Mouse (Mus musculus): ENCODE results near the gene Lpp. TPM values are rescaled to one million over a fixed set of nuclear protein-coding genes. Genes with fewer than 3 reads are reported as not detected.

Lpp gene
- total RNA-seq, 2 experiments from 2014 or later = 5.9 to 6.0 TPM

DNA sequence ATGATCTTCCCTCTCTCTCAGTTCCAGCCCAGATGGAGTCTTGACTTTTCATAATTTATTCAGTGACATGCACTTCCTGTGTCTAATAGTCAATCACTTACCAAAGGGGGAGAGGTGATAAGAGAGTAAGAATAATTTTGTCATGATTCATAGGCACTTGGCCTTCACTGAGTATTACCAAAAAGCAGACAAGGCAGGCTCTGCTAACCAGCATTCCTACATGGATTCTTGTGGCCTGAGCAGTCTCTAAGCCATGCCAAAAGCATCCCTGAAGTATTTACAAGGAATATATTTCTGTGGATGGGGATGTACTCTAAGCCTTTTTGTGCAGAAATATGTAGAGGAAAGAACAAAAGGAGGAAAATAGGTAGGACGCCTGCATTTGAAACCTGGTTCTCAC, 340.0 kb downstream of the Lpp start:
- intact Hi-C loops (cut with DNase I) = no loop called here
- no peak for DNase-seq (ENCODE audit: low spot score in 2 of 2)

DNA sequence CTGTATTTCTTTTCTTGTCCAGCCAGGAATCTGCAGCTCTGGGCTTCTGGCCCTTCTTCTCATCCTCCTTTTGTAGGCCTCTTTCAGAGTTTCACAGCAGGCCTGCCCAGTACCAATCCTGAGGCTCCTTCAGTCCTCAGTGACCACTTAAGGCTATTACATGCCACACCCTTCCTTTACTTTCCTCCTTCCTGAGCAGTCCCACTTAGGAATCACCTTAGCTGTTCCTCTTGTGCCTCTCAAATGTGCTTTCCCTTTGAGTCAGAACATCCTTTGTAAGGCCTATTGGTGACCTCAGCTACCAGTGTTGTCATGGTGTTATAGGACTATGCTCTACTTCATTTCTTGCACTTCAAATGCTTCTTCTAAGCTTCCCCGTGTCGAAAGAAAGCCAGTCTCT, 342.4 kb downstream of the Lpp start:
- no peak for DNase-seq (ENCODE audit: low spot score in 2 of 2)
- intact Hi-C loops (cut with DNase I) = no loop called here

DNA sequence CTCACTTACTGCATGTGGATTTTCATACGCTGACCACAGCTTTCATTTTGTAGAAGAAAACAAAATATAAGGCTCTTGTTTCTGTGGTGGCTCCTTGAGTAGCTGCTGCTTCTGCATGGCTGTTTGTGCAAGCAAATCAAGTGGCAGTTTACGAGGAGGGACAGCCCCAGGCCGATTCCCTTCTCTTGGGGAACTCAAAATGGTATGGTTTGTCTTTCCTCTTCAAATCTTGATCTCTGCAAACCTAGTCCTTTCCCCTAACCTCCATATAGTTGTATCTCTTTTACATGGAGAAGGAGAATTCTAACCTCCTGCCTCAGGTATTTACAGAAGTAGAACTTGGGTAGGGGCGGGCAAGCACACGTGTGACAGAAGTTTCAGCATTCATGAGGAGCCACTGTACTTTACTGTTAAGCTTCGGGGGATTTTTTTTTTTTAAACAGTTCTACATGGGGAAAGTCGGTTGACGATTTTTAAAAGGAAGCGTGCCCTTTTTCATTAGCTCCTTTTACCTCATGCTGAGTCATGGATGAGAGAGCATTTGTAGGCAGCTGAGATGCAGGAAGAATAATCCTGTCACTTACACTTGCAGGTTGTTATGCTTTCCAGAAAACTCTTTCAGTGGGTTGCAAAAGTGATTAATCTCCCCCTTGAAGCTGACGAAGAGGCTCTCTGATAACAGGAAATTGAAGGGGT, 344.2 kb downstream of the Lpp start:
- intact Hi-C loops (cut with DNase I) = no loop called here

DNA sequence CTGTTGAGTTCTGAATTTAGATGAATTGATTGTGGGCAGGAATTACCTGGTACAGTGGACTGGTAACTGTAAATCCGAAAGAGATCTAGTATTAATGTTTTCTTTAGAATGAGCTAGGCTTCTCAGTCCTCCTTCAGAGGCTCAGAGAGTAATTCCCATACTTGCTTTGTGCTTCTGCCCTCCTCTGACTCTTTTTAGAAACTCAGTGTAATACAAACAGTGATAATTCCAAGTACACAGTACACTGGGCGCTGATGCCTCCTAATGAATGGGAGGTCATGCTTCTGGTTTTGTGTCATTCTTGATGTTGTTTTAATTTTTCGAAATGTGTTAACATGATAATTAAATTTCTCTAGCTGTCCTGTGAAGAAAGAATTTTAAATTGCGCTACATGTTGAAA, 347.4 kb downstream of the Lpp start:
- intact Hi-C loops (cut with DNase I) = no loop called here
- no peak for DNase-seq (ENCODE audit: low spot score in 2 of 2)

More for the DNA sequence above, 344.2 kb downstream of the Lpp start:
- peak in 1 of 2 experiments; percentile 6 for DNase-seq (ENCODE audit: low spot score in 2 of 2)

DNA sequence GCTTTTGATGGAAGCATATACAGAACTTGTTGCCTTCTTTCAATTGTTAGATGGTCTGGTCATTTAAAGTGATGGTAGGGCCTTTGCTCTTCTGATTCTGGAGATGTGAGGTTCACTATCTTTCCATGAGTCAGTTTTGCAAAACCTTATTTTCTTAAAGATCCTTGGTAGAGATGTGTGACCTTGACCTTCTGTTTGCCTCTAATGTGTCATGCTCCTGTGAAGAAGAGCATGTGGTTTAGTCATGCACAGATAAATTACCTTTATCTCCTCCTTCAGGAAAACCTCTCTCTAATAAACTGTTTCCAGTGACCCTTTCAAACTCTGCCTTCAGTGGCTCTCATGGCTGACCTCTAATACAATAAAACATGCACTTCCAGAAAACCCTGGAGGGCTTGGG, 356.5 kb downstream of the Lpp start:
- intact Hi-C loops (cut with DNase I) = no loop called here
- no peak for DNase-seq (ENCODE audit: low spot score in 2 of 2)

DNA sequence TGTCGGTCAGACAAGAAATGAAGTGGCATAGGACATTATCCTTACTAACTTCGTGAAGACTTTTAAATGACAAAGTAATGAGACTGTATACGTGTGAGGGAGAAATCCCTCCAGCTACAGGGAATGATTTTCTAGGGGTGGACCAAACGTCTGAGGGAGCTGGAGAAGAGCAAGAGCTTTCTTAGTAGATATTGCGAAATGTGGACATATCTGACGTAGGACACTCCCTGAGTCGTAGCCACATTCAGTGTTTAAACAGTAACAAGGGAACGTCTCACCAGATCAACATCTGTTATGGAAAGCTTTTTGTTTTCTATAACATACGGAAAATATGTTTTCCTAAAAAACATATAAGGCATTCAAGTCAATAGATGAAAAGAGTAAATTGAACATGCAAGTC, 362.8 kb downstream of the Lpp start:
- intact Hi-C loops (cut with DNase I) = no loop called here
- no peak for DNase-seq (ENCODE audit: low spot score in 2 of 2)

DNA sequence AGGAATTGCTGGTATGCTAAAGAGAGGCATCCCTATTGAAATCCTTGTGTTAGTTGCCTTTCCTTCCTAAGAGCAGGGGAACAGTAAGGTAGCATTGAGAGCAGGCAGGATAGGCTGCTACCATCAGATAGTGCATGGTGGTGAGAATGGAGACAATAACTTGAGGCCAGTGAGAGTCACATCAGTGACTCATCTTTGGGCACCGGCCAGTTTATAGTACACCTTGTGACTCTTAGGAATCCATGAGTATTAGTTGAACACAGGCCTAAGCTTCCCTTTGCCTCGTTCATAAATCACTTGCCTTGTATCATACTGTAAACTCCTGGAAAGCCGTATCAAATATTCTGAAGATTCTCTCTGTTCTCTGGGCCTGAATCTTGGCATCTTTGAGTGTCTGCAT, 372.7 kb downstream of the Lpp start:
- intact Hi-C loops (cut with DNase I) = no loop called here
- no peak for DNase-seq (ENCODE audit: low spot score in 2 of 2)

DNA sequence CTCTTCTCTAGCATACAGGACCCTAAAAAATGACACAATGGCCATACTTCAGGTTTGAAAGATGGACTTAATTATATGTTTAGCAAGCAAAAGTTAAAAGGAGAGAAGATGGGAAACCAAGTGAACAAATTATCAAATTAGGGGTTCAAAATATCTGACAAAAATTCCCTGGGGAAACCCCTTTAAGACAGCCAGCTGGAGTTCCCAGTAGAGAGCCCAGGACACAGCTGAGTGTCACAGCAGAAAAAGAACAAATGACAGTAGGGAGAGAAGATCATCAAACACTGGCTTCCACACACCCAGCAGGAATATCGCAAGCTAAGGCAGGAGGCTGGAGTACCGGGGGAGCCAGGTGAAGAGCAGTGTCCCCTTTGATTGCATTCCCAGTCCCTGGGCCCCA, 373.3 kb downstream of the Lpp start:
- no peak for DNase-seq (ENCODE audit: low spot score in 2 of 2)
- intact Hi-C loops (cut with DNase I) = no loop called here

DNA sequence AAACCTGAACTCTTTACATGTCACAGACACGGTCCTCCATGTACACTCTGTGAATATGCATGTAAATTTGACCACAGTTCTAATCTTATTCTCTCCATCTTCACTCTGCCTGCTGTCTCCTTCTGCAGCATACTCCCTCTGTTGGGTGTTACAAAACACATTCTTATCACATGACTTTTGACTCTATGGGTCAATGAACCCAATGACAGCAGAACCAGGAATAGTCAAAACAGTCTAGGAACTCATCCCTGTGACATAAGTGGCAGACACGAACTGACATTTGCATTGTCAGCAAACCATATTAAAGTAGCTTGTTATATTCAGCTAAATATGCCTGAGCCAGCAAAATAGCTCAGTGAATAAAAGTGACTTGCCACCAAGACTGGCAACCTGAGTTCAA, 383.7 kb downstream of the Lpp start:
- intact Hi-C loops (cut with DNase I) = no loop called here
- no peak for DNase-seq (ENCODE audit: low spot score in 2 of 2)

DNA sequence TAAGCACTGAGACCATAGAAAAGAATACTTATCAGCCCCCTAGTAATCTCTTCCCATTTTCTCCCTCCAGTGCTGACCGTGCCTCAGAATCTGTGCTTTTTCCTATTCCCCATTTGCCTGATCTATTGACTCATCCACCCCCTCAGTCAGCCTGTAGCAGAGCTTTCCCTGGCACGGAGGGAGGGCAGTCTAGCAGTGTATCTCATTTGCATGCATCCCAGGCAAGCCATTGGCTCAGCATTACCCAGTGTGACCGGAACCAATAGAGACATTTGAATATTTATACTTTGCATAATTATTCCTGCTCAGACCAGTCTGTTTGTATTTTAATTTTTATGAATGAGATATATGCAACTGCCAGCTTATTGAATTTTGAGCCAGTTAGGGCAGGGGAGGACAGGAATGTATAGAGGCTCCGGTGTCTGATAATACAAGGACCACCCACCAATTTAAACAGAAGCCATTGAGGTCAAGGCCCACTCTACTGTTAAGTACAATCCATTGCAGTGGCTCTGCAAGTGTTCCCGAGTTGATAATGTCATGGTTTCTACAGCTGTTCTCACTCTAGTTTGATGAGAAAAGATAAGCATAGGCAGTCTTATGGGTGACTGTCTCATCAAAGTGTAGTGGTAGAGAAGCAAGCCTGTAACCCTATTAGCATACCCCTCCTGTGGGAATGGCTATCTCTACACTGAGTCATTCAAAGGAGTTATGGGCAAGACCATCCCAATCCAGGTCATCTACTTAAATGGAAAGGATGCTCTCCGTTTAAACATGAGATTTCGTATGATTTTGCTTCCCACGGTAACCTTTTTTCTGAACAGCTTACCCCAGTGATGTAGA, 385.3 kb downstream of the Lpp start:
- peak in 1 of 2 experiments; percentile 9 for DNase-seq (ENCODE audit: low spot score in 2 of 2)
- intact Hi-C loops (cut with DNase I) = no loop called here

DNA sequence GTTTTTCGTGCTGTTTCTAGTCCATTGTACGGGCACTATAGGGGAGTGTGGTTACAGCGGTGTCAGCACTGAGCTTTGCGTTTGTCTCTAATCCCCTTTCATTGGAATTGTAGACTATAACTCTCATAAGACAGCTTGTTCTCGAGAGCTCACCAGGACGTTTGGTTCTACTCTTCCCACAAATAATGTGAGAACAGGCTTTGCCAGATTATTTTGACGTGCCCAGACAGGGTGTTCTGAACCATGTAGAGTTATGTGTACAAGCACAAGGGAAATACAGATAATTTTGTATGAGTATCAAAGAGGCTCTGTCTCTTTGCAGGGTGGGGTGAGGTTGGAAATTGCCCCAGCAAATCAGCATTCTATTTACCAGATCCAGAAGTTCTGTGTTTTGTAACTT, 387.2 kb downstream of the Lpp start:
- intact Hi-C loops (cut with DNase I) = no loop called here
- no peak for DNase-seq (ENCODE audit: low spot score in 2 of 2)

DNA sequence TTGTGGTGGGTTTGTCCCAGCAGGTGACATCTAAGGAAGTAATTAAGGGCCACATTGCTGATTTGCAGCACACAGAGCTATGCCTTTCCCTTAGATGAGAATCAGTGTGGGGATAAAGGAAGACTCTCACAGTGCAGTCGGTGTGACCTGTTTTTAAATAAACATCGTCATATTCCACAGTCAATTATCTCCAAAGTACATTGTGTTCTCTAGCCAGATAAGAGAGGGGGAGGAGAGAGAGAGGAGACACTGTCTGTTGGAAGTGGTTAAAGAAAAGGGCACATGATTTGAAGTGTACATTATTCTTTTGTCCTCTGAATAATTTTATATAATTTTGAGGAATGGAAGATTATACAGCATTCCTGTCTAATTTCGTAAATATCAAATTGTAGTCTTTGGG, 388.6 kb downstream of the Lpp start:
- intact Hi-C loops (cut with DNase I) = no loop called here
- DNase-seq (ENCODE audit: low spot score in 2 of 2) = no peak

DNA sequence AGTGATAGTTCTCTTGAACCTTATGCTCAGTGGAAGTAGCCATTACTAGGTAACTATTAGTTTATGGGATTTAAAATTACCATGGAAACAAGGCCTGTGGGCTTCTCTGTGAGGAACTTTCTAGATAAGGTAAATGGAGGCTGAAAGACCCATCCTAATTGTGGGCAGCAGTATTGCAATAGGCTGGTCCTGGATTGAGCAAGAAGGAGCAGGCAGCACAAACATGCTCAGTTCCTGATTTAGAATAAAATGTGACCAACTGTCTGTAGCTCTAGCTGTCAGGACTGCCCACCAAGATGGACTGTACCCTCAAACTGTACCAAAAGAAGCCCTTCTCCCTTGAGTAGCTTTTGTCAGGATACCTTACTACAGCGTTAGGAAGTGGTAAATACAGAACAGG, 392.3 kb downstream of the Lpp start:
- no peak for DNase-seq (ENCODE audit: low spot score in 2 of 2)
- intact Hi-C loops (cut with DNase I) = no loop called here

DNA sequence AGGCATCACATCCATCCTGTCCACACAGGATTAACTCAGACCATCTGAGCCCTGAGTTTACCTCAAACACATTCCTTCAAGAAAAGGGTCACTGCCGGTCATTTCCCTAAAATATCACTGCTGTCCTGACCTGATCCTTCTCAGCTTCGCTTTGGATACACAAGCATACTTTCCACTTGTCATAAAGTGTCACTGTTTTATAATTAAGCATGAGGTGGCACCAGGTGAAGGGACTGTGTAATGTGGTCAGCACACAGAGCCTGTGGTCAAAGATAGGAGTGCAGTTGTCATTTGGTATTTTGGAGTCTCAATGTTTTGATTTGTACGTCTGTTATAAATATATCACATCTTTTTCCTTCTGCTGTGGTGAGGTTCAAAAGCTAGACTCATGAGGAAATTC, 395.7 kb downstream of the Lpp start:
- intact Hi-C loops (cut with DNase I) = no loop called here

DNA sequence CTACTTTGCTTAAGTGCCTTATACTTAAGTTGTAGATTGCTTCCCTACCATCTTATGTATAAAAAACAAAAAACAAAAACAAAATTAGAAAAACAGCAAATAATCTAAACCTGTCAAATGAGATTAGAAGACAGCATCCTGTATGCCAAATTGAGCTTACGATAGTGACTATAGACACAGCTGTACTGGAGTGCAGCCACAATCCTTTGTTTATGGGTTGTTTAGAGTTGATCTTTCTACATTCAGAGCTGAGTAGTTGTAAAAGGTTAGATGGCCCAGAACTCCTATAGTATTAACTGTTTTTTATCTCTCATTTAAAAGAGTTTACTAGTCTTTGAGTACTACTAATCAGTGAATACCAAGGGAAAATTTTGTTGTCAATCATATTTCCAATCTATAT, 398.1 kb downstream of the Lpp start:
- DNase-seq (ENCODE audit: low spot score in 2 of 2) = no peak
- intact Hi-C loops (cut with DNase I) = no loop called here

More for the DNA sequence above, 395.7 kb downstream of the Lpp start:
- DNase-seq (ENCODE audit: low spot score in 2 of 2) = no peak

DNA sequence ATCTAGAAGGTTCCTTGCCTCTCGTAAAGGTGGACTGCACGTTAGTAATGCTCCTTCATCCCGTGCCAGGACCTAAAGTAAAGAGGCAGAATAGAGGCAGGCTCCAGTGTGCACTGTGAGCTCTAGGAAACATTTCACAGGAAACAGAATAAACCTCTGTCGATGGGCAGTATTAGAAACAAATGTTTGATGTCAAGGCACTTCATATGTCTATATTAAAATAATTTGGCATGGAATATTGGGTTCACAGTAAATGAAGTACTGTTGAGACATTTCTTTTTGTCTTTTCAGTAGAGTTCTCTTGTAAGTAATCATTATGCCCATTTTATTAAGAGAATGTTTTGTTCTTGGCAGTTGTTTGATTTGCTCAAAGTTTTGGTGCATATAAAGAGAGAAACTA, 398.7 kb downstream of the Lpp start:
- no peak for DNase-seq (ENCODE audit: low spot score in 2 of 2)
- intact Hi-C loops (cut with DNase I) = no loop called here

DNA sequence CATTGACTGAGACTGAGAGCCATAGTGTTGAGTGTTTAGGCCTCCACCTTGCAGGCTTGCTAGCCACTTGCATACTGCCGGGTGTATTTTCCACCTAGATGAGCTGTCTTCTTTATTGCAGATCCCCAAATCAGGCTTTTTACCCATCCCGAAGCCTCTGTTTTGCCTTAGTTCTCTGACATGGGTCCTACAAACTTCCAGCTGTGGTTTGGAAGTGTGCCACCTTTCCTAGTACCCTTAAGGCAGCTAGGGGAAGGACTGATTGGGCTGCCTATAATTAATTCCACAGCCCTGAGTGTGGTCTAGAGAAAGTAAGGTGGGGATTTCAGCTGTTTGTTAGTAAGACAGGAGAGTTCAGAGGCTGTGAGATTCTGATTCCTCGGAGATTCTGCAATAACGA, 399.5 kb downstream of the Lpp start:
- DNase-seq (ENCODE audit: low spot score in 2 of 2) = no peak
- intact Hi-C loops (cut with DNase I) = no loop called here

DNA sequence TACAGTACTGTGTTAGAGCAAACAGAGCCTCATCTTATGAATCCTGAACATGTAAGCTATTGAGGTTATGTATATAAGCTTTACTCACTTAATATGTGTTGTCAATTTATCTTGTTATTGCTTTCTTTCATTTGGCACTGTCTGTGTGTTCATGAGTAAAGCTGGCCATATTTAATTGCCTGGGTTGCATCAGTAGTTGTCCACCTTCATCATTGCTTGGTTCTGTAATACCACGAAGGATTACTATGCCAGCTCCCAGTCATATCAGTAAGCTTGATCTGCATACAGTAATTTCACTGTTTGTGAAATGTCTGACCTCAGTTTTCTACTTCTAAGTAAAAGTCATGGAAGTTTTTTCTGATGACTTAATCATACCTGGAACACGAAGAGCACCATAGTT, 401.4 kb downstream of the Lpp start:
- DNase-seq (ENCODE audit: low spot score in 2 of 2) = no peak
- intact Hi-C loops (cut with DNase I) = no loop called here

DNA sequence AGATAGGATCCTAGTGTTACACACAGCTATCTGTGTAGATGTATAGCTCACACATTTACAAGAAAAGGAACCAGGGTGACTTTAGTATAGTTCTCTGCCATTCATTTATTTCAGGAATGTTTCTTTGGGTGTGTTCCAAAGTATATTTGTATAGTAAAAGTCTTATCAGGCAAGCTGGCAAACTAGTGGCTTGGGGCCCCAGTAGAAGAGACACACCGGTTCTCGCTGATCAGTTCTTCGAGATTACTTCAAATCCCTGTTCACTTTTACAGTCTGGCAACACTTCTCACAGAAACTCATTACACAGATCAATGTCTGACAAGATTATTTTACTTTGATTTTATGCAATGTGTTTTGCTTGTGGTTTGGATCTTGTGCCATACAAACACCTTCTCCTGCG, 408.0 kb downstream of the Lpp start:
- DNase-seq (ENCODE audit: low spot score in 2 of 2) = no peak
- intact Hi-C loops (cut with DNase I) = no loop called here

DNA sequence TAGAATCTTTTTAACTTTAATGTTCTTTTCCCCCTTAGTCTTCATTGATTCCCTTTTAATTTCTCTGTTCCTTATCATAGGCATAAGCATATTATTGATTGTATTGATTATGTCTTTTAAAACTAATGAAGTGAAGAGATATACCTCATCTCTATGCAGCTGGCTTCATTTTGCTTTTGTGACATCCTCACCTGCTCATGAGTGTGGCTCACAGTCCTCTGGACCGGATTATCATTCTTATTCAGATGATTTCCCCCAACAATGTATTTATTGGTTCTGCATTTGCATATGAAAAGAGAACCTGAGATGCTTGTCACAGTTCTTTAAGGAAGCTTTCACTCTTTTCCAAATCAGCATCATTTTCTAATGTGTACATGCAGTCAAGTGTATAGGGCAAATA, 408.5 kb downstream of the Lpp start:
- DNase-seq (ENCODE audit: low spot score in 2 of 2) = no peak
- intact Hi-C loops (cut with DNase I) = no loop called here

DNA sequence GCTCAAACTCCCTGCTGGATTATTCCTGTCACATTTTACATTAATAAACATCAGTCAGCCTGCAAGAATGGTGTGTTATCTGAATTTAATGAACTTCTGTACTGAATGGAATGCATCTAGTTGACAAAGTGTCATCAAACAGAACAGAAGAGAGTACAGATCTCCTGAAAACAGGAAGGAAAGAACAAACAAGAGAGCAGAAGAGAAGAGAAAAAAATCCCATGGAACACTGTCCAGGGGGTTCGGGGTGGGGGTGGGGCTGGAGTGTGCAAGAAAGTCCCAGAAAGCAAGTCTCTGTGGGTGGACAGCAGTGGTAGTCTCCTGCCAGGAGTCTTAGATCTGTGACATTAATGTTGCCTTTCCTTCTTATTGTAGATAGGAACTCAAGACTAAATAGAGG, 412.8 kb downstream of the Lpp start:
- DNase-seq (ENCODE audit: low spot score in 2 of 2) = no peak
- intact Hi-C loops (cut with DNase I) = no loop called here
